Mouse (Mus musculus) ES-E14 (cell line): ENCODE measurements at regions not wholly inside any gene's neighbourhood (a gene's known extent, or its start where the extent isn't known, plus 50 kb on each side); places are given as distances from the start of the nearest gene placed in this dataset.

Source experiments
- DNase-seq: peaks from one replicate; pipeline ENCODE4 v3.0.0-alpha.2; 2013; ENCODE audit warnings: low read depth, low spot score
- H3K27ac ChIP-seq: 2 replicates; pipeline ENCODE4 v1.5.1; 2012; ENCODE audit warnings: low read depth, mild to moderate bottlenecking, low read length, moderate library complexity, mixed read lengths; ENCODE audit not compliant: poor library complexity, insufficient read depth, severe bottlenecking
- H3K36me3 ChIP-seq: 2 replicates; pipeline ENCODE4 v1.6.1; 2012; ENCODE audit warnings: mild to moderate bottlenecking, low read length, moderate library complexity, mixed read lengths; ENCODE audit not compliant: control insufficient read depth, poor library complexity, insufficient read depth, severe bottlenecking
- H3K4me1 ChIP-seq, 2 experiments: fragments of 150-350 bp in 1 of 2; sonication (generic) in 1 of 2; 2 replicates each; pipeline ENCODE4 v1.6.1; 2012; ENCODE audit warnings: low read length in 2 of 2, mild to moderate bottlenecking in 1 of 2, mixed read lengths in 1 of 2; ENCODE audit not compliant: control insufficient read depth in 2 of 2, insufficient read depth in 2 of 2, poor library complexity in 1 of 2
- H3K4me3 ChIP-seq, 2 experiments: fragments of 150-350 bp in 1 of 2; sonication (generic) in 1 of 2; 2 replicates each; pipeline ENCODE4 v1.5.1; 2012; ENCODE audit warnings: low read length in 2 of 2, low read depth in 1 of 2, mild to moderate bottlenecking in 1 of 2, mixed read lengths in 1 of 2; ENCODE audit not compliant: insufficient read depth in 1 of 2, poor library complexity in 1 of 2, severe bottlenecking in 1 of 2
- H3K9ac ChIP-seq: 2 replicates; pipeline ENCODE4 v1.6.1; 2012; ENCODE audit warnings: low read depth, mild to moderate bottlenecking, low read length, mixed read lengths; ENCODE audit not compliant: poor library complexity, insufficient read depth, severe bottlenecking
- H3K9me3 ChIP-seq: fragments of 150-350 bp; sonication (generic); 2 replicates; pipeline ENCODE4 v1.6.1; 2012; ENCODE audit warnings: low read depth, mild to moderate bottlenecking, low read length; ENCODE audit not compliant: control insufficient read depth, insufficient read depth
- CHD2 ChIP-seq: IDR thresholded peaks from 2 replicates; pipeline ENCODE4 v1.6.1; 2014; ENCODE audit warnings: mild to moderate bottlenecking, low read depth, low read length, inconsistent platforms
- HCFC1 ChIP-seq: IDR thresholded peaks from 2 replicates; pipeline ENCODE4 v1.6.1; 2012; ENCODE audit warnings: low read length, inconsistent platforms, borderline replicate concordance; ENCODE audit not compliant: insufficient read depth
- MAFK ChIP-seq: IDR thresholded peaks from 2 replicates; pipeline ENCODE4 v1.6.1; 2014; ENCODE audit warnings: mild to moderate bottlenecking, low read depth, low read length, inconsistent platforms; ENCODE audit not compliant: insufficient read depth
- ZC3H11A ChIP-seq: IDR thresholded peaks from 2 replicates; pipeline ENCODE4 v1.6.1; 2012; ENCODE audit warnings: low read depth, mild to moderate bottlenecking, inconsistent platforms, low read length, borderline replicate concordance
- ZNF384 ChIP-seq: IDR thresholded peaks from 2 replicates; pipeline ENCODE4 v1.6.1; 2012; ENCODE audit warnings: low read depth, low read length, inconsistent platforms
- in situ Hi-C, 2 experiments: fragments of 600-800 bp; cut with MboI; formaldehyde crosslinking; loops; one replicate each; pipeline ENCODE4 v1.15.1; 2025; ENCODE audit warnings: low sequenced_read_pairs in 2 of 2, inconsistent platforms in 1 of 2; ENCODE audit not compliant: unreplicated experiment in 2 of 2

DNA sequence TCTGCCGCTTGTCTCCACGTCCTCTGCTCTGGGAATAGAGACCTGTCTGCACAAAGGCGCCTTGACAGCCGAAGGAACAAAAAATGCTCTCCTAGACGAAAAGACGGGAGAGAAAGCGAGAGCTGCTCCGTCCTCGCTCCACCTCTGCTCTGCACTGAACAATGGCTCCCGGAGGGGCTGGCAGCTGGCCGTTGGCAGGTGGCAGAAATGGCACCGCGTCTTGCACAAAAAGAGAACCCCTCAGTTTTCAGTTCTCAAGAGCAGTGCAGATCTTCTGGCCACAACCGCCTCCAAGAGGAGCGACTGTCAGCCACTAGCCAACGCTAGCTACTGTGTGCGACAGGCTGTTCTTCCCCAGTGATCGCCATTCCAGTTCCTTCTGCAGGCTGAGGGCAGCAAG lies 385.0 kb upstream of the Rora start:
- TF ChIP-seq ZC3H11A = no peak
- no peak for TF ChIP-seq ZNF384

DNA sequence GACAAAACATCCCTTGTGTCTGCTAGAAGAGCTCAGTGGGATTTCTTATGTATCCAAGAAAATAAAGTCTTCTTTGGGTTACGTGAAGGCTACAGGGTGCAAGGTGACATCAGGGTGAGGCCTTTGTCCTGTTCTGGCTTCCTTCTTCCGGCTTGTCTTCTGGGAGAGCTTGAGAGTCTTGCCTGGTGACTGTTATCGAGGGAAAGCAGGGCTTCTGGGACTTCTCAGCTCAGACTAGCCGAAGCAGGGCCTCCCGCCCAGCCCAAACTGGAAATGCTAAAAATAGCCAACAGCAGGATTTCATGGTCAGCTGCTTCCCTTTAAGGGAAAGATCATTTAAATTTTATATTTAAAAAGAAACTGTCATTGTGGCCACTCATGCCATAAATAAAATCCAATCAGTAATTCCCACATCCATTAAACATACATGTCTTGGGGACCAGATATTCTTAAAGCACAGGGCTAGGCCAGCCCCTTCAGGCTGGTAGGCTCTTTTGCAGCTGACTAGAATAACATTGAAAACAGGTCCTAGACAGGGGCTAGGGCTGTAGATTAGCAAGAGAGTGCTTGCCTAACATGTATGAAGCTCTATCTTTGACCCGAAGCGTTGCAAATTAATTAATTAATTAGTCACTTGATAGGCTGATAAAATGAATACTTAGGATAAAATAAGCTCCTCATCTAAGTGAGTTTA lies 351.2 kb upstream of the Rora start:
- TF ChIP-seq CHD2 (no peak), MAFK (no peak), ZC3H11A (no peak), ZNF384 (no peak), HCFC1 (no peak)
- H3K27ac ChIP-seq = no peak overlapping the region
- no peaks in the 10 kb centered on the region for H3K4me1 ChIP-seq
- no peak overlapping the region for H3K4me3 ChIP-seq
- H3K36me3 ChIP-seq = no peaks in the 10 kb centered on the region
- no peak for DNase-seq
- no peak overlapping the region for H3K9ac ChIP-seq
- in situ Hi-C loops = no loop called here
- no peaks in the 10 kb centered on the region for H3K9me3 ChIP-seq

More for the DNA sequence above, 385.0 kb upstream of the Rora start:
- no peaks in the 10 kb centered on the region for H3K36me3 ChIP-seq
- no peak overlapping the region for H3K27ac ChIP-seq
- H3K9ac ChIP-seq = no peak overlapping the region
- DNase-seq = no peak
- no peaks in the 10 kb centered on the region for H3K9me3 ChIP-seq
- in situ Hi-C loops = no loop called here
- no peaks in the 10 kb centered on the region for H3K4me1 ChIP-seq
- no peak overlapping the region for H3K4me3 ChIP-seq

DNA sequence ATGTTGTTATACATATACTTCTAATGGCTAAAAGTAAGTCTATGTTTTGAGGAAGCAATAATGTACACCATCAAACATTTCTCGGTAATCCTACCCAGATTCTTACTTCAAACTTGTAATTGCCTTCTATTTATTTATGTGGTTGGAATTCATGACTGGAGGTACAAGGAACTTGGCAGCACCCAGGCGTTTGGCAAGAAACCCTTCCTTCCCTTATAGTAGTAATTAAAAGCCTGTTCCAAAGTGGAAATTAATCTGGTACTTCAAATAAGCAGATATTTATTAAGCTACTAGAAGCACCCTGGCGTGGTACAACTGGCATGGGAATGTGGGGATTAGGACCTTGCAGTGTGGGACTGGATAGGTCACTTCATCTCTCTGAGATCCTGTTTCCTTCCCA lies 322.9 kb upstream of the Rora start:
- no peak for TF ChIP-seq MAFK
- TF ChIP-seq ZC3H11A = no peak
- no peak for TF ChIP-seq HCFC1
- TF ChIP-seq CHD2 = no peak
- TF ChIP-seq ZNF384 = no peak
- Histone ChIP-seq H3K27ac (no peak overlapping the region), H3K4me1 (no peaks in the 10 kb centered on the region), H3K36me3 (no peaks in the 10 kb centered on the region), H3K9ac (no peak overlapping the region), H3K9me3 (no peaks in the 10 kb centered on the region), H3K4me3 (no peak overlapping the region)
- in situ Hi-C loops = no loop called here
- no peak for DNase-seq

DNA sequence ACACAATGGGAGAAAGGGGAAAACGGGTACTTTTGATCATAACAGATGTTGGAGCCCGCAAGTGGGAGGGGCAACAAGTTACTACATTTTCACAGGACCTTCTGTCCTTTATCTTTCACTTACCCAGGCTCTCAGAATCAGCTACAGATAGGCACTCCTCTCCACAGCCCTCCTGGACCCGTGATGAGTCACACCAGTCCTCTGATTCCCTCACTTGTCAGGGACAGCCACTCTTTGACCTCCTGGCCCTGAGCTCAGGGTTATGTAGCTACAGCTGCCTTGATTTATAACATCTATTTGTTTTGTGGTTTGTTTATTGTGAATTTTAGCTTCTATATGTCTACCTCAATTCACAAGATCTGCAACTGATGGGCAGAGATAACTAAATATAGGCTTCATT lies 312.7 kb upstream of the Rora start:
- no peak for DNase-seq
- Histone ChIP-seq H3K36me3 (no peaks in the 10 kb centered on the region), H3K4me1 (no peaks in the 10 kb centered on the region), H3K27ac (no peak overlapping the region), H3K4me3 (no peak overlapping the region), H3K9me3 (no peaks in the 10 kb centered on the region), H3K9ac (no peak overlapping the region)
- in situ Hi-C loops = no loop called here
- TF ChIP-seq ZC3H11A = no peak
- no peak for TF ChIP-seq MAFK
- no peak for TF ChIP-seq ZNF384
- TF ChIP-seq CHD2 = no peak
- TF ChIP-seq HCFC1 = no peak

DNA sequence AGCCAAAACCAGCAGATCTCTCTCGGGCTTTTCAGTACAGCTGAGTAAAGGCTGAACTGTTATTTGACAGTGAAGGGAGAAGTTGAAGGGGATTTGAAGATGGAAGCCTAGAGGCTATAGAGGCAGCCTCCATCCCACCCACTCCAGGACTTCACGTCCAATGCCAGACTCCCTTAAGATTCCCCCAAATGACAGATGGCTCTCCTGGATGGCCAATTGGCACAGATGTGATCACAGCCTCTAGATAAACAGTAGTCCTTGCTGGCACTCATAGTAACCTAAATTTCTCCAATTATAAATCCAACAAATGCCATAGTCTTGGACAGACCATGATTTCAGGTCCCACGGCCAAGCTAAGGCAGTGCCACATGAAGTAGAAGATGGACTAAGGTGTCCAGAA lies 312.1 kb upstream of the Rora start:
- H3K9me3 ChIP-seq = no peaks in the 10 kb centered on the region
- in situ Hi-C loops = no loop called here
- no peak overlapping the region for H3K9ac ChIP-seq
- H3K4me3 ChIP-seq = no peak overlapping the region
- TF ChIP-seq MAFK (no peak), ZNF384 (no peak), ZC3H11A (no peak), HCFC1 (no peak), CHD2 (no peak)
- H3K4me1 ChIP-seq = no peaks in the 10 kb centered on the region
- H3K27ac ChIP-seq = no peak overlapping the region
- H3K36me3 ChIP-seq = no peaks in the 10 kb centered on the region
- DNase-seq = no peak
